Mouse (Mus musculus) fat pad, adult 2 months (tissue): ENCODE measurements at regions not wholly inside any gene's neighbourhood (a gene's known extent, or its start where the extent isn't known, plus 50 kb on each side); places are given as distances from the start of the nearest gene placed in this dataset.

ENCODE experiments used
- DNase-seq: peaks from one replicate; pipeline ENCODE4 v3.0.0-alpha.2; 2011; ENCODE audit warnings: low read depth, low spot score; ENCODE audit errors: extremely low read depth

DNA sequence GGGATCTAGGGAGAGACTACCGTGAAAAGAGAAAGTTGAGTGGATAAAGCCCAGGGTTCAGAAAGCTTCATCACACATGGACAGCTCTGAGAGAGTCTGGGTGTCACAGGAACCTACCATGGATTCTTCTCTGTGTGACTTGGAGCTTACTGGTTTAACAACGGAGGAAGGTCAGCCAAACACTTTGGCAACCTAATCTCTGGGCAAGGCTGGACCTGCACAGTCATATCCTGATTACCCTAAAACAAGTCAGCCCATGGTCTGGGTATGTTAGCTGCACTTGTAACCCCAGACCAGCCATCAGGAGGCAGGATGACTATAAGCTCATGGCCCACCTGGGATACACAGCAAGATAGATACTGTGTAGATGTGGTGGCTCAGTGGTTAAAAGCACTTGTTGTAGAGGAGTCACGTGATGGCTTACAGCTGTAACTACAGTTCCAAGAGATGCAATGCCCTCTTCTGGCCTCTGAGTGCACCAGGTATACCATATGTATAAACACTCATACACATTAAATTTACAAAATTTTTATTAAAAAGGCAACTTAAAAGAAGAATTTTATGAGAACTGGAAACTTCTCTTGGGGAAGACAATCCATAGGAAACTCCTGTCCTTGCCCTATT lies 85.0 kb upstream of the Serbp1 start:
- DNase-seq = peak; percentile 69

DNA sequence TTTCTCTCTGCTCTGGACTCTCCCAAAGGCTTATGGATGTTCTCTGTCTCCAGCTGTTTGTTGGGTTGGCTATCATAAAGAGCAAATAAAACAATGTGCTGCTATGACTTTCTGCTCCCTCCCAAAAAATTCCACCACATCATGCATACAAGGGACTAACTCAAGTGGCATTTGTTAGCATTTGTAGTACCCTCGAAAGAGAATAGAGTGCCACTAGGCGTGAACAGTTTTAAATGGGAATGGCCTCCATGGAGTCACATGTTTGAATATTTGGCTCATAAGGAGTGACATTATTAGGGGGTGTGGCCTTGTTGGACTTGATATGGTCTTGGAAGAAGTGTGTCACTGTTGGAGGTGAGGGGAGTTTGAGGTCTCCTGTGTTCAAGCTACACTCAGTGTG lies 86.5 kb upstream of the Serbp1 start:
- no peak for DNase-seq

DNA sequence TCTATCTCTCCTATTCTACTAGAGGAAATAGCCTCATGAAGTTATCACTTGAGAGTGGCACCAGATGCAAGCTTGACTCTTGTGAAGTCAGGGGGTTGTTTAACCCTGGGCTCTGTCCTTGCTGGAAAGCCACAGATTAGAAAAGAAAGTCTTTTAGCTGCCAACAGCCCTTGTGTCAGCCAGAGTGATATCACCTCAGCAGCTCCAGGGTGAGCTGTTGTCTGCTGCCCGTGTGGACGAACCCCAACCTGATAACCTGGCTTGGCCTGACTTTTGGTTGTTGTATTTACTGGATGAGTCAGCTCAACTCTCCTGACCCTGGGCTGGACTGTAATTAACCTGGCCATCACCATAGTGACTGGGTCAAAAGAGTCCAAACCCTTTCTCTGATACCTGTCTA lies 88.6 kb upstream of the Serbp1 start:
- no peak for DNase-seq

DNA sequence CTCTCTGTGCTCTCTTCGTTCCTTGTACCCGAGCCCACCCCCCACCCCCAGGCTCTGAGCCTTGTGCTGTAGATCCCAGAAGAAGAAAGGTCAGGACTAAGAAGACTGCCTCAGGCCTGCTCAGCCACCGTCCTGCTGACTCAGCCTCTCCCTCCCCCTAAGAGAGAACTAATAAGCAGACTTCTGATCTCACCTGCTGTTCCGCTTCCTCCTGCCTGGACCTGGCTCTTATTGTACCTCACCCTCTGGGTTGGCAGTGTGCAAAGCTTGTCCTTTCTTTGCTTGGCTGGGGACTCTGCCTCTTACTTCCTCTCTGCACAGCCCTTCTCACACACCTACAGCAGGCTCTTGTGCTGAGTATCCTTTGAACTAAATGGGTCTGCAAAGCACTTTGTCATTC lies 91.3 kb upstream of the Serbp1 start:
- DNase-seq = no peak

DNA sequence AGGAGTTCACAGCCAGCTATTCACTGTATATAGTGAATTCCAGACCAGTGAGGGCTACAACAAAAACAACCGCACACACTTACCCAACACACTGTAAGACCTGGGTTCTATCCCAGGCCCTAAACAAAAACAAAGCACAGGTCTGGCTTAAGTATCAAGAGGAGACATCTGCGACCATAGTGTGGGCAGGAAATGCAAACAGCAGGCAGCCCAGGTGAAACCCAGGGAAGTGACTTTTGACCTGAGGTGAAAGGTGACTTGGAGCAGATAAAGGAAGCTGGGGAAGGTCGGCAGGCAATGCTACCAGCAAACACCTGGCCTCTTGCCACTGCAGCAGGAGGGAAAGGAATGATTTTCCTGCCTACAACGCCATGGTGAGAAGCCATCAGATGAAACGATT lies 92.0 kb upstream of the Serbp1 start:
- DNase-seq = no peak

DNA sequence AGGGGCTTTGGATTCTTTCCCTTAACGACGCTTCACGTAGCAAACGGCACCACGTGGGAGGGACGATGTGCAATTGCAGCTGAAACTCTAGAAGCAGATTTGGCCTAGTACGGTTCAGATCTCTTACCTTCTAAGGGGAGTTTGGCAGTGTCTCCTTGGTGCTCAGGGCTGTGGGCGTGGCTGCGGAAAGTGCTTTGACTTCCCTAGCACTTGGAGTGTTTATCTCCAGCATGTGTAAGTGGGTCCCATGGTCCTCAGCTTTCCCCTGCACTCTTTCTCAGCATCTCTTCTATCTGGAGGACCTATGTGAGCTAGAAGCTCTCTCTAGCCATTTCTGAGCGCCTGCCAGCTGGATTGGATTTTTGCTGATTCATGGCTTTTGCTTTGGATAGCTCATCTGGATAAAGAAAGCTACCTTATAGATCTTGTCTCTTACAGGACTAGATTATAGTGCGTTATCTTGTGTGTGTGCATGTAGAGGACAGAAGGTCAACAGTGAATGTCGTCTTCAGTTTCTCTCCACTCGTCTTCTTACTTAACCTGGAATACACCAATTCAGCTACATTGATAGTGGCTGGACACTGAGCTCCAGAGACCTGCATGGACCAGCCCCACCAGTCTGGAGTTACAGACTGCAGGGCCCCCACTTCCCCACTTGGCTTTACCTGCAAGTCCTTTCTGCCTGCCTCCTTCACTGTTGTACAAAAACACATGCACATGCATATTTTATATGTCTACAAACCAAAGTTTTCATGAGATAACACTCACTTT lies 92.8 kb upstream of the Serbp1 start:
- no peak for DNase-seq

DNA sequence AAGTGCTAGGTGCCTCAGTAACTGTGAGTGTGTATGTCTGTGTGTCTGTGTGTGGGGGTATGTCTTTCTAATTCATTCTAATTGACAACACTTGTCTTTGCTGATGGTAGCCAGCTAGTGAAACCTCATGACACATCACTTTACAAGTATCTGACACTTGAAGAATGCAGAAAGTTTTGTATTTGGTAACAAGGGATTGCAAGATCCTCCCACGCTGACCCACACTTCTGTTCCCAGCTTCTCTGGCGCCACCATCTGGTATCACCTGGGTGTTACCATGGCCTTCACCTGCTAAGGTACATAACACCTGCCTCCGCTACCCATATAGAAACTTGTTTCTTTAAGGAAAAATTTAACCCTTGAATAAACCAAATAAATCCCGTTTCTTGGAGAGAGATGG lies 95.8 kb upstream of the Serbp1 start:
- DNase-seq = no peak

DNA sequence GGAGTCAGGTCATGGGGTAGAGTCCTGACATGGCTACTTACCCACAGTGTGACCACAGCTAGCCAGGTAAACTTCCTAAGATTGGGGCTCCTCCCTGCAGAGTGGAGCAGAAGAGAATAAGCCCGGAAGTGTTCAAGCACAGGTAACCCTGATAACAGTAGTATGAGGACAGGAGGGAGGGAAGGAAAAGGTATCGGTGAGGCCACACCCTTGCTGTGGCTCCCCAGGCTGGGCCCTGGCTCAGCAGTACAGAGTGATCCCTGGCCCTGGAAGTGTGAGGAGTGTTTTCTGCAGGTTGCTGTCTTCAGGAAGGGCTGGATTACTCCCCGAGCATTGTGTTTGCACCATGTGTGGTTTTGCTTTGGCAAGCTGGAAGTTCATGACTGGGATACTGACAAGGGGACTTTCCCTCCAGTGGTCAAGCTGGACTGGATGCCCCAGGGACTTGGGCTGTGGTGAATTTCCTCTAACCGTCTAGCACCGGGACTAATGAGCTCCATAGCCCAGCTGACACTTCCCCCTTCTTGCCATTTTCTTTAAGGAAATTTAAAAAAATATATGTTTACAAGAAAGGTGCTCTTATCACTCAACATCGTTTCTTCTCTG lies 97.2 kb upstream of the Serbp1 start:
- no peak for DNase-seq

DNA sequence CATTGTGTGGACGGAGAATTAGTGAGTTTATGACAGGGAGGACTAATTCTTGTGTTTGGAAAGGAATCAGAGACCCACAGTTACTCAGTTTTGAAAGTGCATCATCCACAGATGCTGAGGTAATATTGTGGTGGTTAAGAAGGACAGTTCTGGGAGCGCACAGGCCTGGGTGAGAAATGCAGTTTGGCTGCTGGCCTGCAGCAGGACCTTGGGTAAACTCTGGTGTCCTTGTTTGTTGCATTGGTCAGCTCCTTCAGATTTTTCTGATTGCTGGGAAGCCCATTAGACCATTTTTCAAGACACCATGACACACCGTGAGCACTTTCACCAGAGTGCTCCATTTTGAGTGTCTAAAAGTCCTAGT lies 99.0 kb upstream of the Serbp1 start:
- DNase-seq = no peak

DNA sequence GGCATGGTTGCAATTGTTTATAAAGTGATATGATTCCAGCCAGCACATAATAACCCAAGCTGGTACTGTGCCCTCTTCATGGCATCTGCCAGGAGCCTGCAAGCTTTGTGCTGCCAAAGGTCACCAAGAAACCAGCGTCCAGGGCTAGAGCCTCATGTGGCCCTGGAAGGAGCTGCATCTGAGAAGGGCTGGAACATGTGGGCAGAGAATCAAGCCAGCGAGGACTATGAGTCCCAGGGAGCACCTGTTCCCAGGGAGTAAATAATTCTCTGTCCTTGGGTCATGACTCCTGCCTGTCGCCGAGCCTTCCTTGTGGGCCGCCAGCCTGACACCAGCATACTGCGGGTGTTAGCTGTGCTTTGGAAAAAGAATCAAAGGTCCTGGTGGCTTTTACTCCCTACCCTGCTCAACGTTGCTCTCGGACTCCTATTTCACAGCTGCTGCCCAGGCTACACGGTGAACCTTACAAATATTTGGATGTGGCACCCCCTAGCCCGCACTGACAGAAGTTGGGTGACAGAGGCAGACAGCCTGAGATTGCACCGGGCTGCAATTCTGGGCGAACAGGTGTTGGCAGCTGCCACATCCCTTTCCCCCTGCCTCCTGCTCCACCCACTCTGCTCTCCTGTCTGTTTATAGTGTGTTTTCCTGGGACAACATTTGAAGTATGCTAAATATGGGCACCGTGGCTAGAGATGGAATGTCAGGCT lies 99.5 kb upstream of the Serbp1 start:
- no peak for DNase-seq

DNA sequence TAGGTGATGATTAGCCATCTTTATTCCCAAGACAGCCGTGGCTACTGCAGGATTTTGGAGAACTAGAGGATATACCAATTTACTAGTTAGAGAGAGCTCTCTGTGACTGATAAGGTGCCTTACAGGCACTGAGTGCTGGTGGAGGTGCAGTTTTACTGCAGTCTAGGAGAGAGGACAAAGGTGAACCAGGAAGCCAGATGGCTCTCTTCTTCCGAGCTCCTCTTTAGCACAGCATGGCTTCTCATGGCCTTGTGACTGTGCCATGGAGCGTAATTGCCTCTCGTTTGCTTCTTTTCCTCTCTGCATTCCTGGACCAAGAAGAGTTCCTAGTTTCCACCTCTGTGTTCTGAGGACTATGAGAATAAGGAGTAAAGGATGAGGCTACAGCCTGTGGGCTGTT lies 100.2 kb upstream of the Gadd45a start:
- DNase-seq = no peak

DNA sequence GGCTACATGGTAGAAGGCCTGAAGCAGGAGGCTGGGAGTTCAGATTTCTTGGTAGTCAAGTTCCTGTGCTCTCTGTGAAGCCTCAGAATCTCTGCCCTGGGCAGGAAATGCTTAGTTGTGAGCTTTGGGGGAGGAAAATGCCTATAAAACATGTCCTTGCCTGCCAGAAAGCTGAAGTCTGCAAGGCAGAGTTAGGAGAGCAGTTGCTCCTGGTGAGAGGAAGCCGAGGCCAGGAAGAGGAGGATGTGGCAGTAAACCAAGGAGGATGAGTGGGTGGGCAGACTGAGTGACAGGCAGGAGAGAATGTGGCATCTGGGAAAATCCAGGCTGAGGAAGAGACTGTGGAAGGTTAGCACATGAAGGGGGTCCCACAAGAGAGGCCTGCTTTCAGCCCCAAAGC lies 97.7 kb upstream of the Gadd45a start:
- no peak for DNase-seq

DNA sequence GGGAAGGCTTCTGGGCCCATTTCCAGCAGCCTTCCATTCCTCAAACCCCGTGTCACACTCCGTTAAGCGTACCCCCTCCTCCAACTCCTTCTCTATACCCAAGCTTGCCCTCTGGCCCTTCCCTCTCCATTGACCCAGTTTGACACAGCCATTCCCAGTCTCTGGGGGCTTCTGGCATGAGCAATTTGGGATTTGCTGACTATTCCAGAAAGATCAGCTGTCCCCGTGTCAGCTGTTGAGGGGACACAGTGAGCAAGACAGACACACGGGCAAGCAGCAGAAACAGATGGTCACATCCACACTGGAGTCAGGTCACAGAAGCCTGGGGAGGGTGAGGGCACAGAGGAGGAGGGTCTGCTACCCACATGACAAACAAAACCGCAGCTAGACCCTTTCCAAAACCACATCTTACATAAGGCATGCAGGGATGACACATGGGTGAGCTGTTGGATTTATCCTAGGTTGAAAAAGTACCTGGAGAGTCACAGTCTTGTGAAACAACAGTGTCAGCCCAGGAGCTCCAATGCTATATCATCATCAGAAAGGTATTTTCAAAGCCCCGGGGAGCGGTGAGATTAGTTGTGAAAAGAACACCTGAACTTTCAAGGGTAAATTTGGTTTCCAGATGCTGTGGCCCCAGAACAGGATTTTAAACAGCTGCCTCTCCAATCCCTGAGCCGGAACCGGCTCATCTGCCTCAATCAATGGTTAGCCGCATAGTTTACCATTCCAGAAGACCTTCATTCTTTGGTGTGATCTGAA lies 93.5 kb upstream of the Gadd45a start:
- no peak for DNase-seq

DNA sequence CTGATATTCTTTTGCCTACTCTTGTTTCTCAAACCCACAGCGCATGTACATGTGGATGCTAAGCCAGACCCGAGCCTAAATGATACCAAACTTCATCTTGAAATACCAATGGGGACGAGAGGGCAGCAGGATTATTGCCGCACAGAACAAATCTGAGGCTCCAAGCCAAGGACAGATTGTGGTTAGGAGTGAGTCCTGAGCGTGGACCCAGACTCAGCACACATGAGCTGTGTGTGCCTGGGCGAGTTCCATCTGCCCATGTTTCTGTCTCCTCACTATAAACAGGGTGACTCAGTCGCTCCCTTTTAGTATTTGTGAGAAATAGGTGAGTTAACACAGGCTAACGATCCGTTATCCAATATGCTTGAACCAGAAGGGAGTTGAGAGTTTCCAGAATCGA lies 92.4 kb upstream of the Gadd45a start:
- no peak for DNase-seq

DNA sequence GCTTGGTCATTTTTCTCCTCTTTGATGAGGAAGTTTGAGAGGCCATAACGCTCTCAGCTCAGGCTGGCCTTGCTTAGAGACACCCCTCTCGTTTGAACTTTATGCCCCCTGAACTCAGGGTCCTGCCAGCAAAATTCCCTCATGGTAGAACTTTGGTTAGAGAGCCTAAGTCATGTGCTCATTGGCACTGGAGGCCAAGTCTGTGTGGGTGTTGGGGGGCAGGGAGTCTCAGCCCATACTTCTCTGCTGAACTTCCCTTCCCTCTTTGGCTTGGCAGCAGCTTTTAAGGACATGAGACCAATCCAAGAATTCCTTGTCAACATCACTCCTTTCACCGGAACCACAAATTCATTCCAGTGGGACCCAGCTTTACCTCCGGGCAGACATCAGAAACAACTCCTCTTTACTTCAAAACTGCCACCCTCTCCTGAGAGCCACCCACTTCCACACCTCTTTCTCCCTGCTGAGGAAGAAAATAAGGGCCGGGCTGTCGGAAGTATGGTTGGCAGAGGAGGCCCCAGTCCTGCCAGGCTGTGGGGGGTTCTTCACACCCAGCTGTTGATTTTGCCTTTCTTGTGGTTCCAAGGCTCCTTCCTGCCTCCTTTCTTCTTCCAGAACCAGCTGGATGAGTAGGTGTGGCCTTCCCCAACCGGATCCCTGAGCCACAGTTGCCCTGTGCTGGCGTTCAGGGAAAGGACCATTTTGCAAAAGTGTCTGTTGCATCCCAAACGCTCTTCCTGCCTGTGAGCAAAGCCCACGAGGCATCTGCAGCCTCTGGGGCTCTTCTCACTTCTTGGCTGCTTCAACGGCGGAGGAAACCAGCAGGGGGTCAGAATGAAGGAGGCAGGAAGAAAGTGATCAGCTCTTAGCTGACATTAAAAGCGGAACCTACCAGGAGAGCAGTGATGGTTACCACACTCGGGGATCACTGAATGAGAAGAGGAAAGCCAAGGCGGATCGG lies 91.5 kb upstream of the Gadd45a start:
- no peak for DNase-seq

DNA sequence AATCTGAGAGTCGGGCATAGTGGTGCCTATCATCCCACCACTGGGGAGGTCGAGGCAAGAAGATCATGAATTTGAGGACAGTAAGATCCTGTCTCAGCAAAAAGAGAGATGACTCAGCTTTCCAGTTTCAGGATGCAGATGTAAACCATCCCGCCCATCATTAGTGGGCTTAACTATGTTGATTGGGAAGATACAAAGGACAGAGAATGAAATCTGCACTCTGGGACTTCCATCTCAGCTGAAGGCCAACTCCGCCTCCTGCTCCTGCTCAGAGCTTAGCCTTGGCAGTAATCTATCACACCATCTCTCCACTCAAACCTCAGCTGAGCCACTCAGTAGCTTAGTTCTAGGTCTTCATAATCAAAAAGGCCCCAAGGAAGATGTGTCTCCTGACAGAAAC lies 90.5 kb upstream of the Gadd45a start:
- DNase-seq = no peak

DNA sequence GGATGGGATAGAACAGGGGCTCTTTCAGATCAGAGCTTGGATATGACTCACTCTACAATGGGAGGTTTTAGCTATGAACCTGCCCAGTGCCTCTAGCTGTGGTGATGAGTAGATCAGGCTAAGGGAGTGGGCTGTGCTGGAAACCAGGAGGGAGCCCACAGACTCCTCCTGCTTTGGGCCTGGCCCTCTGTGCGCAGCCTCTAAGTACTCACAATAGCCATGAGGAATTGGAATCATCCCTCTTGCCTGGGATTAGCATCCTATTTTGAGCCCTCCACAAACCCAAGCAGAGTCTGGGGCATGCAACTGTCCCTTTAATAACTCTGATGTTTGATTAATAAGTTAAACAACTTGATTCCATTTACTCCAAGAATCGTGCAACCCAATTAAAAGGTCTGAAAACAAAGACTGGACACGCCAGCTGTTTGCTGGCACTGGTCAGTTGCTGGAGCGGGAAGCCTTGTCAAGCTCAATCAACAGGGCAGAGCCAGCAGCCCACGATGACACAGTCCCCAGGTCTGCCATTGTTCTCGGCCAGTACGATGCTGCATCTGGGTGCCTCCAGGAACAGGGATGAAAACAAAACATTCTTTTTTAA lies 88.6 kb upstream of the Gadd45a start:
- no peak for DNase-seq

DNA sequence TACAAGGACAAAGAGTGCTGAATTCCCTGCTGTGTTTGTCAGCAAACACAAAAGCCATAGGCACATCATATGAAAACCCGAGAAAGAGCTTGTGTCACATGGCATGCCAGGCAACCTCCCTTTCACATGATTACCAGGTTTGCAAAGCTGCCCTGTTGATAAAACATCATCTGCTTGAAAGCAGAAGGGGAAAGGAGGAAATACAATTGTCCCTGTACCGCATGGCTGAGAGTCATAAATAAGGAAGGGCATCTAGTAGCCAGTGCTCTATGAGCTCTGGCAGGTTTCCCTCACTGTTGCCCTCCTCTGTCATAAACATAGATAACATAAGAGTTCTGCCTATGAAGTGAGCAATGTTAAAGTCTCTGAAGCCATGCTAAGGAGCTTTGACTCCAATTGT lies 86.8 kb upstream of the Gadd45a start:
- no peak for DNase-seq

DNA sequence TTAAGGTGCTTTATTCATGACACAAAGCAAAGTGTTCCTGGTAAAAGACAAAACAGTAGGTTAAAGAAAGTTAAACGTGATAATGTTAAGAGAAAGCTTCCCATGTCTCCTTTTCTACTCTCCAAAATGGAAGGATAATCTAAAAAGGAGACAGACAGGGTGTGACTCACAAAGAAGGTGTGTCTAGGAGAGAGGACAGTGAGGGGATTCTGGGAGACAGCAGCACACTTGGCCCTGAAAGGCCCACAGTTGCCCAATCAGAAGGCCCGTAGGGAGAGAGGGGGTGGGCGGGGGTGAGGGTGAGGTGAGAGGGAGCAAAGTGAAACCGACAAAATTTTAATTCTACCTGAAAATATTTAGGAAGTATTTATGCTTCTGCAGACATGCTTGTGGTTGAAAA lies 85.8 kb upstream of the Gadd45a start:
- DNase-seq = no peak

DNA sequence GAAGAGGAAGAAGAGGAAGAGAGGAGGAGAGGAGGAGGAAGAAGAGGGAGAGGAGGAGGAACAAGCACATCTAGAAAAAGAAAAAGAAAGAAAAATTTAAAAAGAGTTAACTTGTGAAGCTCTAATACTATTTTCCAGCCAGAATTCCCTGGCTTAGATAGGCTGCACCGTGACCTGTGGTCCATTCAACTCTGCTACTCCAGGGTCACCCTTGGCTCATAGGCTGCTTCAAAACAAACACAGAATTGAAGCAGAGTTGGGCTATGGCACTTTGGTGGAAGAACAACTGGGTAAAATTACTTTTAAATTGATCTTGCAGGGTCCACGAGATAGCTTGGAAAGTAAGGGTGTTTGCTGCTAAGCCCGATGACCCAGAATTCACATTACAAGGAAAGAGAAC lies 79.0 kb upstream of the Gadd45a start:
- no peak for DNase-seq
